In genomic region chr16:76318331-76318922, GRCm38 (mm10) we compare ENCODE assay signal across 13 mouse cellular contexts. TPM values are rescaled to one million over a fixed set of nuclear protein-coding genes. Genes with fewer than 3 reads are reported as not detected.
DNase-seq lines count a peak whose midpoint lies in the region; ATAC-seq and TF ChIP-seq lines count a peak whose summit lies in the region.
"Had no signal": no experiment of that assay in that cellular context is flagged by ENCODE, and none has a peak within 500 bp of the region (broad histone marks: within the 10 kb centered on the region; RNA-seq: fewer than 3 reads in every experiment).

No protein-coding gene starts in this region.

- H3K4me2 ChIP-seq in forebrain, embryonic 16.5 days (ENCODE audit: low read length) = peak overlapping the region; percentile 22
- peak overlapping the region; percentile 55 for H3K4me2 ChIP-seq in liver, embryonic 14.5 days (ENCODE audit: low read depth)
- H3K4me2 ChIP-seq in neural tube, embryonic 15.5 days = no peak overlapping the region
- H3K4me2 ChIP-seq: embryonic facial prominence, embryonic 13.5 days; heart, embryonic 12.5 days had no signal

- TF ChIP-seq EP300 in liver, embryonic 14.5 days (IDR thresholded peaks at IDR 0.05; ENCODE audit: low read depth) = peak; percentile 31; the same call in 1 of the 2 replicates

- no peak overlapping the region for H3K4me3 ChIP-seq in forebrain, embryonic 16.5 days (replicated peaks; ENCODE audit: low read length)
- H3K4me3 ChIP-seq in liver, embryonic 14.5 days (ENCODE audit: insufficient read depth in 1 of 2, low read depth in 2 of 2, low read length in 2 of 2) = peak overlapping the region; percentile 8 to 29; a peak in 1 of 4 replicates
- no peak overlapping the region for H3K4me3 ChIP-seq in neural tube, embryonic 15.5 days (replicated peaks)
- H3K4me3 ChIP-seq: embryonic facial prominence, embryonic 13.5 days; heart, embryonic 12.5 days had no signal

- H3K36me3 ChIP-seq in forebrain, embryonic 16.5 days (ENCODE audit: control insufficient read depth, insufficient read depth) = no peaks in the 10 kb centered on the region
- H3K36me3 ChIP-seq in liver, embryonic 14.5 days (replicated peaks; ENCODE audit: control insufficient read depth, insufficient read depth, low read depth) = peaks cover 3% of the 10 kb centered on the region; the same call in 1 of the 2 replicates
- no peaks in the 10 kb centered on the region for H3K36me3 ChIP-seq in neural tube, embryonic 15.5 days
- H3K36me3 ChIP-seq: embryonic facial prominence, embryonic 13.5 days; heart, embryonic 12.5 days had no signal

- DNase-seq in retina, embryonic 14.5 days (ENCODE audit: low spot score) = peak; percentile 22
- no peak for DNase-seq in retina, postnatal 1 day
- peak in 1 of 3 experiments; percentile 39 for DNase-seq in liver, embryonic 14.5 days (ENCODE audit: low read depth in 3 of 3, low spot score in 3 of 3)
- DNase-seq in spleen, postnatal 4 days (ENCODE audit: low spot score in 2 of 2) = no peak
- no peak for DNase-seq in layer of hippocampus, adult 11-12 months (ENCODE audit: low spot score)
- DNase-seq: adrenal gland, adult 2 months; cerebellum, postnatal 14 days; lung, postnatal 4 days had no signal

- H3K9me3 ChIP-seq in forebrain, embryonic 16.5 days (ENCODE audit: control insufficient read depth, low read length) = no peaks in the 10 kb centered on the region
- no peaks in the 10 kb centered on the region for H3K9me3 ChIP-seq in liver, embryonic 14.5 days (ENCODE audit: control insufficient read depth, low read length)
- no peaks in the 10 kb centered on the region for H3K9me3 ChIP-seq in neural tube, embryonic 15.5 days (replicated peaks)
- H3K9me3 ChIP-seq: embryonic facial prominence, embryonic 13.5 days; heart, embryonic 12.5 days had no signal

- peaks cover 39% of the 10 kb centered on the region for H3K4me1 ChIP-seq in forebrain, embryonic 16.5 days (replicated peaks; ENCODE audit: control insufficient read depth, insufficient read depth, low read length)
- peaks cover 84 to 91% of the 10 kb centered on the region in 2 experiments for H3K4me1 ChIP-seq in liver, embryonic 14.5 days (replicated peaks; ENCODE audit: control insufficient read depth in 2 of 2, insufficient read depth in 2 of 2, low read length in 1 of 2)
- peaks cover 44% of the 10 kb centered on the region for H3K4me1 ChIP-seq in neural tube, embryonic 15.5 days

- H3K27me3 ChIP-seq in forebrain, embryonic 16.5 days (replicated peaks; ENCODE audit: control insufficient read depth, insufficient read depth, low read length) = no peaks in the 10 kb centered on the region
- no peaks in the 10 kb centered on the region for H3K27me3 ChIP-seq in liver, embryonic 14.5 days (ENCODE audit: control insufficient read depth, insufficient read depth, low read length)
- H3K27me3 ChIP-seq in neural tube, embryonic 15.5 days (replicated peaks) = no peaks in the 10 kb centered on the region
- H3K27me3 ChIP-seq: CH12.LX; embryonic facial prominence, embryonic 13.5 days; heart, embryonic 12.5 days had no signal

- H3K9ac ChIP-seq in forebrain, embryonic 16.5 days (replicated peaks; ENCODE audit: low read depth, low read length) = no peak overlapping the region
- H3K9ac ChIP-seq in liver, embryonic 14.5 days (replicated peaks) = peak overlapping the region; percentile 27
- no peak overlapping the region for H3K9ac ChIP-seq in neural tube, embryonic 15.5 days (replicated peaks)
- H3K9ac ChIP-seq: embryonic facial prominence, embryonic 13.5 days; heart, embryonic 12.5 days had no signal

- TF ChIP-seq CTCF in liver, embryonic 14.5 days (IDR thresholded peaks at IDR 0.05; ENCODE audit: low read depth) = no peak

- peak overlapping the region; percentile 44 for H3K27ac ChIP-seq in forebrain, embryonic 16.5 days (ENCODE audit: low read length)
- peak overlapping the region; percentile 76 for H3K27ac ChIP-seq in liver, embryonic 14.5 days
- H3K27ac ChIP-seq in neural tube, embryonic 15.5 days (replicated peaks) = 0 out of 2 replicates have a peak overlapping the region, but pooled peaks have one; percentile 38
- H3K27ac ChIP-seq: embryonic facial prominence, embryonic 13.5 days had no signal

- 24% methylated on average over 13 of the region's 13 CpGs for WGBS in forebrain, embryonic 16.5 days
- 46% methylated on average over 13 of the region's 13 CpGs for WGBS in liver, embryonic 14.5 days (ENCODE audit: insufficient replicate concordance)
- WGBS in neural tube, embryonic 15.5 days = 62% methylated on average over 13 of the region's 13 CpGs

- ATAC-seq in forebrain, embryonic 16.5 days = 0 out of 2 replicates have a peak, but pooled peaks have one; percentile 16
- peak; percentile 38 for ATAC-seq in liver, embryonic 14.5 days (ENCODE audit: insufficient read depth)
- 0 out of 2 replicates have a peak, but pooled peaks have one; percentile 14 for ATAC-seq in neural tube, embryonic 15.5 days (ENCODE audit: low FRiP score)

RNA-seq across cellular contexts. Expression of gene Nrip1, which starts 55.2 kb away (rescaled TPM):
- 38.7 and 44.4 TPM in 2 replicates for polyA plus RNA-seq in forebrain, embryonic 16.5 days (2015; fragmentation: Nextera tagmentation; extraction: Ambion mirVana)
- 2.5 and 3.5 TPM in 2 replicates for polyA plus RNA-seq in liver, embryonic 14.5 days (2012; rRNA removed)
- polyA plus RNA-seq in liver, embryonic 14.5 days (2014; fragmentation: Nextera tagmentation; extraction: Ambion mirVana) = 11.7 and 15.5 TPM in 2 replicates
- polyA plus RNA-seq in neural tube, embryonic 15.5 days (2015; fragmentation: Nextera tagmentation; extraction: Ambion mirVana) = 34.4 and 36.9 TPM in 2 replicates

Comparison
In these comparisons a context has a peak if more than half of its experiments do, and no peak if none do; other contexts are left out.
1. H3K4me3 ChIP-seq: peak in liver, embryonic 14.5 days (2 of 2); none in forebrain, embryonic 16.5 days (single experiment) and neural tube, embryonic 15.5 days (single experiment).
2. Peak in every context shown above with its lines, with median percentiles within 50 percentile points of each other: ATAC-seq and H3K27ac ChIP-seq.